Mouse (Mus musculus): ENCODE results near the gene Pgd. TPM values are rescaled to one million over a fixed set of nuclear protein-coding genes. Genes with fewer than 3 reads are reported as not detected.
A peak's percentile ranks its signal among the peaks of the same experiment; 100 is the strongest.

The Pgd gene
- polyA plus RNA-seq, 1 experiment from 2014 or later: 113 TPM

DNA sequence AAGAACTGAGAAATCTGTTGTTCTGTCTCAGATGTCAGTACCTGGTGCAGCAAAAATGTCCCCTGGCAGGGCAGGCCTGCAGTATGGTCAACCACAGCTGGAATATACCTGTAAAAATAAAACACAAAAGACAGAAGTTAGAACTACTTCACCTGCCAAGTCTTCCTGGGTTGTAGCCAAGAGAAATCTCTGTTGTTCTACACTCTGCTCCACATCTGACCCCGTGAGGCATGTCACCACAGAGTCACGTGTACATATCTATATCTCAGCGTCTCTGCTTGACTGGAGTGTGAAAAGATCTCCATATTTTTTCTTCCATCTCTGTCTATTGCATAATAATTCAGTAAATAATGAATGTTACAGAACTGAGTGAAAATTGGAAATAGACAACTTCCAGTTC lies 35.9 kb upstream of the Pgd start:
- TF ChIP-seq CTCF (IDR thresholded peaks at IDR 0.05; ENCODE audit: low read depth): no peak
- Histone ChIP-seq H3K27me3 (replicated peaks; ENCODE audit: control insufficient read depth, insufficient read depth, low read length) (no peaks in the 10 kb centered on the region), H3K27ac (ENCODE audit: low read depth, low read length) (no peak overlapping the region), H3K9me3 (ENCODE audit: control insufficient read depth) (no peaks in the 10 kb centered on the region), H3K9ac (ENCODE audit: low read depth, low read length) (no peak overlapping the region), H3K4me3 (ENCODE audit: low read depth, low read length) (no peak overlapping the region), H3K36me3 (ENCODE audit: control insufficient read depth, insufficient read depth) (peaks cover 72% of the 10 kb centered on the region), H3K4me1 (replicated peaks; ENCODE audit: control insufficient read depth, insufficient read depth, low read length) (no peaks in the 10 kb centered on the region), H3K4me2 (replicated peaks; ENCODE audit: low read depth) (no peak overlapping the region)
- WGBS: 74% methylated on average over 3 of the region's 3 CpGs
- ATAC-seq: no peak

DNA sequence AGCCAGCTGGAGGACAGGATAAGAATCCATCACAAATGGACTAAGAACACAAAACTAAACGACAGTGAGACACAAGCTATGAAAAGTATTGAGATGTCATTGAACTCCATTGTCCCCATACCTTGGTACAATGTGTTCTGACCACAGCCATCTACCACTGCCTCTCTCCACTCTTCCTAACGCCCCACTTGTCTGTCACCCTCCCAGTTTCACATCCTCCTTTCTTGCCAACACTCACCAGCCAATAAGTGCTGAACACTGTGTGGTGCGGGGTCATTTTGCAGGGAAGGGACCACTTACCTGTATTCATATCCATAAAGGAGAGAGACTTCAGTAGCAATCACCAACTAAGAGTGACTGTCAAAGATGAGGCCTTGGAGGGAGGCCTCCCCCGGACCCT lies 34.5 kb upstream of the Pgd start:
- Histone ChIP-seq H3K27ac (ENCODE audit: low read depth, low read length) (no peak overlapping the region), H3K4me2 (replicated peaks; ENCODE audit: low read depth) (no peak overlapping the region), H3K9me3 (ENCODE audit: control insufficient read depth) (no peaks in the 10 kb centered on the region), H3K4me1 (replicated peaks; ENCODE audit: control insufficient read depth, insufficient read depth, low read length) (no peaks in the 10 kb centered on the region), H3K9ac (ENCODE audit: low read depth, low read length) (no peak overlapping the region), H3K36me3 (ENCODE audit: control insufficient read depth, insufficient read depth) (peaks cover 69% of the 10 kb centered on the region), H3K4me3 (ENCODE audit: low read depth, low read length) (no peak overlapping the region), H3K27me3 (replicated peaks; ENCODE audit: control insufficient read depth, insufficient read depth, low read length) (no peaks in the 10 kb centered on the region)
- WGBS: 91% methylated on average over 4 of the region's 4 CpGs
- ATAC-seq: no peak
- no peak for TF ChIP-seq CTCF (IDR thresholded peaks at IDR 0.05; ENCODE audit: low read depth)

DNA sequence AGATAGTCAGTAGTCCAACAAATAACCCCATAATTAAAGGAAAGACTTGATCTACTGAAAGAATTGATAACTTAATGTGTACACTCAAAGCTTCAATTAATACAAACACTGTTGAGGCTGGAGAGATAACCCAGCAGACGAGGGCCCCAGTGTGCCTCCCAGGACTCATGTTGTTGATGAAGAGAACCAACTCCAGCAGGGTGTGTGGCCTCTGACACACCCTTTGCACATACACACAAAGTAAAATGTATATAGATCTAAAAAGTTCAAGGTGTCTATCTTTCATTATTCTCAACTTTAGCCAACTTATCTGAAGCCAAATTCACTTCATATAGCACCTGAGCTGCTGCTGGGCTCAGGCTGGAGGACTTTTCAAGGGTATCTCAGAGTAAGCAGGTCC lies 30.6 kb upstream of the Pgd start:
- no peak overlapping the region for H3K27ac ChIP-seq (ENCODE audit: low read depth, low read length)

GRCm38 (mm10) chr4:149191103-149191502 lies 24.5 kb upstream of the Pgd start:
- H3K36me3 ChIP-seq (ENCODE audit: control insufficient read depth, insufficient read depth): peaks cover 60% of the 10 kb centered on the region
- no peak overlapping the region for H3K4me3 ChIP-seq (ENCODE audit: low read depth, low read length)
- H3K9me3 ChIP-seq (ENCODE audit: control insufficient read depth): no peaks in the 10 kb centered on the region
- H3K27ac ChIP-seq (ENCODE audit: low read depth, low read length): no peak overlapping the region
- TF ChIP-seq CTCF (IDR thresholded peaks at IDR 0.05; ENCODE audit: low read depth): no peak
- WGBS: 74% methylated on average over 7 of the region's 7 CpGs
- H3K4me1 ChIP-seq (replicated peaks; ENCODE audit: control insufficient read depth, insufficient read depth, low read length): no peaks in the 10 kb centered on the region
- H3K9ac ChIP-seq (ENCODE audit: low read depth, low read length): no peak overlapping the region
- ATAC-seq: no peak
- no peaks in the 10 kb centered on the region for H3K27me3 ChIP-seq (replicated peaks; ENCODE audit: control insufficient read depth, insufficient read depth, low read length)
- H3K4me2 ChIP-seq (replicated peaks; ENCODE audit: low read depth): no peak overlapping the region

More for the DNA sequence above, 30.6 kb upstream of the Pgd start:
- Histone ChIP-seq H3K4me3 (ENCODE audit: low read depth, low read length) (no peak overlapping the region), H3K4me1 (replicated peaks; ENCODE audit: control insufficient read depth, insufficient read depth, low read length) (no peaks in the 10 kb centered on the region), H3K9ac (ENCODE audit: low read depth, low read length) (no peak overlapping the region), H3K9me3 (ENCODE audit: control insufficient read depth) (no peaks in the 10 kb centered on the region), H3K36me3 (ENCODE audit: control insufficient read depth, insufficient read depth) (peaks cover 65% of the 10 kb centered on the region), H3K4me2 (replicated peaks; ENCODE audit: low read depth) (no peak overlapping the region), H3K27me3 (replicated peaks; ENCODE audit: control insufficient read depth, insufficient read depth, low read length) (no peaks in the 10 kb centered on the region)
- ATAC-seq: no peak
- WGBS: 45% methylated on average over 1 of the region's 1 CpGs
- TF ChIP-seq CTCF (IDR thresholded peaks at IDR 0.05; ENCODE audit: low read depth): no peak

- Histone ChIP-seq H3K9me3 (ENCODE audit: control insufficient read depth) (no peaks in the 10 kb centered on the region), H3K27ac (ENCODE audit: low read depth, low read length) (no peak overlapping the region), H3K36me3 (ENCODE audit: control insufficient read depth, insufficient read depth) (peaks cover 71% of the 10 kb centered on the region), H3K4me2 (replicated peaks; ENCODE audit: low read depth) (no peak overlapping the region), H3K27me3 (replicated peaks; ENCODE audit: control insufficient read depth, insufficient read depth, low read length) (no peaks in the 10 kb centered on the region), H3K4me1 (replicated peaks; ENCODE audit: control insufficient read depth, insufficient read depth, low read length) (no peaks in the 10 kb centered on the region), H3K9ac (ENCODE audit: low read depth, low read length) (no peak overlapping the region), H3K4me3 (ENCODE audit: low read depth, low read length) (no peak overlapping the region)
- no peak for ATAC-seq
- WGBS: 64% methylated on average over 2 of the region's 2 CpGs
- no peak for TF ChIP-seq CTCF (IDR thresholded peaks at IDR 0.05; ENCODE audit: low read depth)
These were observed 22.0 kb upstream of the Pgd start for GRCm38 (mm10) chr4:149188563-149188962.

DNA sequence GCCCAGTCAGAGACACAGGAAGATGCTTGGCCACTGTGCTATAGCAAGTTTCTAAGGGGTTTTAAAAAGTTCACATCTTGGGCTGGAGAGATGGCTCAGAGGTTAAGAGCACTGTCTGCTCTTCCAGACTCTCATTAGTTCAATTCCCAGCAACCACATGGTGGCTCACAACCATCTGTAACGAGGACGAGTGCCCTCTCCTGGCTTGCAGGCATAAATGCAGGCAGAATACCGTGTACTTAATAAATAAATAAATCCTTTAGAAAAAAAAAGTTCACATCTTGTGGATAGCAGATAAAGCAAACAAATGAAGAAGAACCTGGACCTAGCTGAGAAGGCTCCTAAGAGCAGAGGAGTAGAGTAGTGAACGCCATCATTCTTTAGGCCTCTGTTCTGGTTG lies 16.2 kb upstream of the Pgd start:
- H3K36me3 ChIP-seq (ENCODE audit: control insufficient read depth, insufficient read depth): peaks cover 74% of the 10 kb centered on the region
- H3K27ac ChIP-seq (ENCODE audit: low read depth, low read length): no peak overlapping the region
- no peak overlapping the region for H3K9ac ChIP-seq (ENCODE audit: low read depth, low read length)
- no peak overlapping the region for H3K4me3 ChIP-seq (ENCODE audit: low read depth, low read length)
- no peak overlapping the region for H3K4me2 ChIP-seq (replicated peaks; ENCODE audit: low read depth)
- 69% methylated on average over 4 of the region's 4 CpGs for WGBS
- TF ChIP-seq CTCF (IDR thresholded peaks at IDR 0.05; ENCODE audit: low read depth): peak; percentile 68
- no peaks in the 10 kb centered on the region for H3K9me3 ChIP-seq (ENCODE audit: control insufficient read depth)
- ATAC-seq: no peak
- no peaks in the 10 kb centered on the region for H3K4me1 ChIP-seq (replicated peaks; ENCODE audit: control insufficient read depth, insufficient read depth, low read length)
- H3K27me3 ChIP-seq (replicated peaks; ENCODE audit: control insufficient read depth, insufficient read depth, low read length): no peaks in the 10 kb centered on the region

- peaks cover 68% of the 10 kb centered on the region for H3K36me3 ChIP-seq (ENCODE audit: control insufficient read depth, insufficient read depth)
- WGBS: 92% methylated on average over 7 of the region's 7 CpGs
- H3K27ac ChIP-seq (ENCODE audit: low read depth, low read length): no peak overlapping the region
- TF ChIP-seq CTCF (IDR thresholded peaks at IDR 0.05; ENCODE audit: low read depth): no peak
- no peak overlapping the region for H3K9ac ChIP-seq (ENCODE audit: low read depth, low read length)
- no peak overlapping the region for H3K4me2 ChIP-seq (replicated peaks; ENCODE audit: low read depth)
- H3K9me3 ChIP-seq (ENCODE audit: control insufficient read depth): no peaks in the 10 kb centered on the region
- no peaks in the 10 kb centered on the region for H3K4me1 ChIP-seq (replicated peaks; ENCODE audit: control insufficient read depth, insufficient read depth, low read length)
- no peaks in the 10 kb centered on the region for H3K27me3 ChIP-seq (replicated peaks; ENCODE audit: control insufficient read depth, insufficient read depth, low read length)
- H3K4me3 ChIP-seq (ENCODE audit: low read depth, low read length): no peak overlapping the region
- no peak for ATAC-seq
These were observed 15.6 kb upstream of the Pgd start for GRCm38 (mm10) chr4:149182192-149182591.
